Mouse (Mus musculus): ENCODE measurements at regions not wholly inside any gene's neighbourhood (a gene's known extent, or its start where the extent isn't known, plus 50 kb on each side); places are given as distances from the start of the nearest gene placed in this dataset.

- TF ChIP-seq CTCF (IDR thresholded peaks at IDR 0.05; ENCODE audit: low read depth, low read length), result no peak
- no peak for TF ChIP-seq POLR2A (IDR thresholded peaks at IDR 0.05; ENCODE audit: extremely low read depth, insufficient read depth, low read length)
Measured at GRCm38 (mm10) chr10:100200431-100200830, 135.0 kb upstream of the Gm4301 start.
